Mouse (Mus musculus): ENCODE measurements at regions not wholly inside any gene's neighbourhood (a gene's known extent, or its start where the extent isn't known, plus 50 kb on each side); places are given as distances from the start of the nearest gene placed in this dataset.
A peak's percentile ranks its signal among the peaks of the same experiment; 100 is the strongest.

GRCm38 (mm10) chr6:140308641-140309040 lies 115.2 kb upstream of the Plekha5 start:
- Histone ChIP-seq H3K4me2 (ENCODE audit: low read depth) (no peak overlapping the region), H3K4me1 (ENCODE audit: control insufficient read depth, insufficient read depth, low read length) (no peaks in the 10 kb centered on the region), H3K36me3 (ENCODE audit: control insufficient read depth, insufficient read depth, low read length) (no peaks in the 10 kb centered on the region), H3K9me3 (ENCODE audit: control insufficient read depth, low read length) (no peaks in the 10 kb centered on the region), H3K4me3 (ENCODE audit: low read depth, low read length) (no peak overlapping the region), H3K9ac (ENCODE audit: low read length) (no peak overlapping the region), H3K27me3 (ENCODE audit: control insufficient read depth, insufficient read depth, low read length) (no peaks in the 10 kb centered on the region), H3K27ac (ENCODE audit: low read depth, low read length) (no peak overlapping the region)
- DNase-seq (ENCODE audit: low spot score) = no peak
- no peak for ATAC-seq (ENCODE audit: insufficient read depth, low FRiP score, low TSS enrichment)
- WGBS = 90% methylated on average over 11 of the region's 11 CpGs

GRCm38 (mm10) chr6:140306811-140307558 lies 116.9 kb upstream of the Plekha5 start:
- WGBS = 76% methylated on average over 6 of the region's 6 CpGs

GRCm38 (mm10) chr6:140304105-140304504 lies 119.7 kb upstream of the Plekha5 start:
- Histone ChIP-seq H3K27ac (ENCODE audit: low read depth, low read length) (no peak overlapping the region), H3K4me2 (ENCODE audit: low read depth) (no peak overlapping the region), H3K4me1 (ENCODE audit: control insufficient read depth, insufficient read depth, low read length) (0 out of 2 replicates have a peak, but pooled peaks cover 2% of the 10 kb centered on the region), H3K9me3 (ENCODE audit: control insufficient read depth, low read length) (no peaks in the 10 kb centered on the region), H3K36me3 (ENCODE audit: control insufficient read depth, insufficient read depth, low read length) (no peaks in the 10 kb centered on the region), H3K9ac (ENCODE audit: low read length) (no peak overlapping the region), H3K4me3 (ENCODE audit: low read depth, low read length) (no peak overlapping the region), H3K27me3 (ENCODE audit: control insufficient read depth, insufficient read depth, low read length) (no peaks in the 10 kb centered on the region)
- ATAC-seq (ENCODE audit: insufficient read depth, low FRiP score, low TSS enrichment) = no peak
- DNase-seq (ENCODE audit: low spot score) = no peak
- 86% methylated on average over 5 of the region's 5 CpGs for WGBS

More at GRCm38 (mm10) chr6:140306811-140307558, 116.9 kb upstream of the Plekha5 start:
- no peak overlapping the region for H3K9ac ChIP-seq (ENCODE audit: low read length)
- H3K27me3 ChIP-seq (ENCODE audit: control insufficient read depth, insufficient read depth, low read length) = no peaks in the 10 kb centered on the region
- DNase-seq (ENCODE audit: low spot score) = no peak
- no peaks in the 10 kb centered on the region for H3K4me1 ChIP-seq (ENCODE audit: control insufficient read depth, insufficient read depth, low read length)
- peak; percentile 42; the same call in 1 of the 2 replicates for ATAC-seq (ENCODE audit: insufficient read depth, low FRiP score, low TSS enrichment)
- H3K27ac ChIP-seq (ENCODE audit: low read depth, low read length) = no peak overlapping the region
- no peak overlapping the region for H3K4me2 ChIP-seq (ENCODE audit: low read depth)
- no peak overlapping the region for H3K4me3 ChIP-seq (ENCODE audit: low read depth, low read length)
- no peaks in the 10 kb centered on the region for H3K36me3 ChIP-seq (ENCODE audit: control insufficient read depth, insufficient read depth, low read length)
- H3K9me3 ChIP-seq (ENCODE audit: control insufficient read depth, low read length) = no peaks in the 10 kb centered on the region

GRCm38 (mm10) chr6:140300470-140301145 lies 123.2 kb upstream of the Plekha5 start:
- ATAC-seq (ENCODE audit: insufficient read depth, low FRiP score, low TSS enrichment) (peak; percentile 55; the same call in 1 of the 2 replicates), DNase-seq (ENCODE audit: low spot score) (peak; percentile 35)
- 0 out of 2 replicates have a peak, but pooled peaks cover 2% of the 10 kb centered on the region for H3K4me1 ChIP-seq (ENCODE audit: control insufficient read depth, insufficient read depth, low read length)
- H3K4me2 ChIP-seq (ENCODE audit: low read depth) = no peak overlapping the region
- no peak overlapping the region for H3K9ac ChIP-seq (ENCODE audit: low read length)
- no peaks in the 10 kb centered on the region for H3K9me3 ChIP-seq (ENCODE audit: control insufficient read depth, low read length)
- H3K36me3 ChIP-seq (ENCODE audit: control insufficient read depth, insufficient read depth, low read length) = no peaks in the 10 kb centered on the region
- H3K4me3 ChIP-seq (ENCODE audit: low read depth, low read length) = no peak overlapping the region
- H3K27me3 ChIP-seq (ENCODE audit: control insufficient read depth, insufficient read depth, low read length) = no peaks in the 10 kb centered on the region
- no peak overlapping the region for H3K27ac ChIP-seq (ENCODE audit: low read depth, low read length)
- WGBS = 39% methylated on average over 7 of the region's 7 CpGs

GRCm38 (mm10) chr6:140299653-140300052 lies 124.2 kb upstream of the Plekha5 start:
- no peaks in the 10 kb centered on the region for H3K36me3 ChIP-seq (ENCODE audit: control insufficient read depth, insufficient read depth, low read length)
- 62% methylated on average over 7 of the region's 7 CpGs for WGBS
- H3K9ac ChIP-seq (ENCODE audit: low read length) = no peak overlapping the region
- H3K27me3 ChIP-seq (ENCODE audit: control insufficient read depth, insufficient read depth, low read length) = no peaks in the 10 kb centered on the region
- H3K4me2 ChIP-seq (ENCODE audit: low read depth) = no peak overlapping the region
- DNase-seq (ENCODE audit: low spot score) (no peak), ATAC-seq (ENCODE audit: insufficient read depth, low FRiP score, low TSS enrichment) (0 out of 2 replicates have a peak, but pooled peaks have one; percentile 33)
- H3K4me1 ChIP-seq (ENCODE audit: control insufficient read depth, insufficient read depth, low read length) = 0 out of 2 replicates have a peak, but pooled peaks cover 2% of the 10 kb centered on the region
- no peak overlapping the region for H3K4me3 ChIP-seq (ENCODE audit: low read depth, low read length)
- no peak overlapping the region for H3K27ac ChIP-seq (ENCODE audit: low read depth, low read length)
- H3K9me3 ChIP-seq (ENCODE audit: control insufficient read depth, low read length) = no peaks in the 10 kb centered on the region

- ATAC-seq (ENCODE audit: insufficient read depth, low FRiP score, low TSS enrichment) (no peak), DNase-seq (ENCODE audit: low spot score) (no peak)
- no peak overlapping the region for H3K27ac ChIP-seq (ENCODE audit: low read depth, low read length)
- no peak overlapping the region for H3K4me2 ChIP-seq (ENCODE audit: low read depth)
- H3K9me3 ChIP-seq (ENCODE audit: control insufficient read depth, low read length) = no peaks in the 10 kb centered on the region
- no peak overlapping the region for H3K9ac ChIP-seq (ENCODE audit: low read length)
- H3K36me3 ChIP-seq (ENCODE audit: control insufficient read depth, insufficient read depth, low read length) = no peaks in the 10 kb centered on the region
- WGBS = 77% methylated on average over 14 of the region's 14 CpGs
- H3K4me1 ChIP-seq (ENCODE audit: control insufficient read depth, insufficient read depth, low read length) = 0 out of 2 replicates have a peak, but pooled peaks cover 2% of the 10 kb centered on the region
- no peaks in the 10 kb centered on the region for H3K27me3 ChIP-seq (ENCODE audit: control insufficient read depth, insufficient read depth, low read length)
- no peak overlapping the region for H3K4me3 ChIP-seq (ENCODE audit: low read depth, low read length)
Measured at GRCm38 (mm10) chr6:140297969-140298554, 125.8 kb upstream of the Plekha5 start.

- Histone ChIP-seq H3K9me3 (ENCODE audit: control insufficient read depth, low read length) (no peaks in the 10 kb centered on the region), H3K36me3 (ENCODE audit: control insufficient read depth, insufficient read depth, low read length) (no peaks in the 10 kb centered on the region), H3K9ac (ENCODE audit: low read length) (no peak overlapping the region), H3K4me1 (ENCODE audit: control insufficient read depth, insufficient read depth, low read length) (0 out of 2 replicates have a peak, but pooled peaks cover 2% of the 10 kb centered on the region), H3K27ac (ENCODE audit: low read depth, low read length) (no peak overlapping the region), H3K4me3 (ENCODE audit: low read depth, low read length) (no peak overlapping the region), H3K4me2 (ENCODE audit: low read depth) (no peak overlapping the region), H3K27me3 (ENCODE audit: control insufficient read depth, insufficient read depth, low read length) (no peaks in the 10 kb centered on the region)
- DNase-seq (ENCODE audit: low spot score) (no peak), ATAC-seq (ENCODE audit: insufficient read depth, low FRiP score, low TSS enrichment) (no peak)
- WGBS = 81% methylated on average over 6 of the region's 6 CpGs
Measured at GRCm38 (mm10) chr6:140297561-140297960, 126.3 kb upstream of the Plekha5 start.

GRCm38 (mm10) chr6:140290109-140290508 lies 133.7 kb upstream of the Plekha5 start:
- Histone ChIP-seq H3K36me3 (ENCODE audit: control insufficient read depth, insufficient read depth, low read length) (no peaks in the 10 kb centered on the region), H3K4me2 (ENCODE audit: low read depth) (no peak overlapping the region), H3K27ac (ENCODE audit: low read depth, low read length) (no peak overlapping the region), H3K27me3 (ENCODE audit: control insufficient read depth, insufficient read depth, low read length) (no peaks in the 10 kb centered on the region), H3K4me1 (ENCODE audit: control insufficient read depth, insufficient read depth, low read length) (no peaks in the 10 kb centered on the region), H3K9me3 (ENCODE audit: control insufficient read depth, low read length) (no peaks in the 10 kb centered on the region), H3K9ac (ENCODE audit: low read length) (no peak overlapping the region), H3K4me3 (ENCODE audit: low read depth, low read length) (no peak overlapping the region)
- WGBS = 62% methylated on average over 12 of the region's 13 CpGs
- no peak for ATAC-seq (ENCODE audit: insufficient read depth, low FRiP score, low TSS enrichment)
- DNase-seq (ENCODE audit: low spot score) = no peak
